Mouse (Mus musculus): ENCODE data around the gene Gm17018. TPM values are rescaled to one million over a fixed set of nuclear protein-coding genes. Genes with fewer than 3 reads are reported as not detected.

Gm17018 gene
- total and polyA plus RNA-seq, 3 experiments, result 6.1 to 22.4 (median 22.1) TPM

GRCm38 (mm10) chr19:45554136-45554535 is 6.3 kb upstream of the Gm17018 start:
- TF ChIP-seq CTCF (IDR thresholded peaks at IDR 0.05), result no peak
- TF ChIP-seq POLR2A (IDR thresholded peaks at IDR 0.05; ENCODE audit: insufficient read depth, low read depth, low read length), result no peak
- TF ChIP-seq EP300 (IDR thresholded peaks at IDR 0.05; ENCODE audit: insufficient read depth, low read depth, low read length), result no peak
- Histone ChIP-seq H3K27ac (no peak overlapping the region), H3K4me1 (ENCODE audit: control insufficient read depth, insufficient read depth, low read length) (no peaks in the 10 kb centered on the region), H3K27me3 (ENCODE audit: control insufficient read depth, insufficient read depth, low read length) (no peaks in the 10 kb centered on the region), H3K9ac (ENCODE audit: low read depth, low read length) (no peak overlapping the region), H3K4me3 (no peak overlapping the region), H3K79me2 (replicated peaks; ENCODE audit: control insufficient read depth, insufficient read depth, low read length) (no peaks in the 10 kb centered on the region), H3K36me3 (ENCODE audit: control insufficient read depth, insufficient read depth, low read length) (no peaks in the 10 kb centered on the region)
- no peak for DNase-seq
- intact Hi-C loops (cut with DNase I), result no loop called here
- 95% methylated on average over 11 of the region's 11 CpGs for WGBS

GRCm38 (mm10) chr19:45565925-45566715 is 5.7 kb downstream of the Gm17018 start:
- no peaks in the 10 kb centered on the region for H3K4me1 ChIP-seq (ENCODE audit: control insufficient read depth, insufficient read depth, low read length)
- intact Hi-C loops (cut with DNase I), result no loop called here
- no peak overlapping the region for H3K27ac ChIP-seq
- H3K4me3 ChIP-seq, result no peak overlapping the region
- TF ChIP-seq EP300 (IDR thresholded peaks at IDR 0.05; ENCODE audit: insufficient read depth, low read depth, low read length) (no peak), POLR2A (IDR thresholded peaks at IDR 0.05; ENCODE audit: insufficient read depth, low read depth, low read length) (no peak), CTCF (IDR thresholded peaks at IDR 0.05) (no peak)
- no peaks in the 10 kb centered on the region for H3K27me3 ChIP-seq (ENCODE audit: control insufficient read depth, insufficient read depth, low read length)
- DNase-seq, result no peak
- no peak overlapping the region for H3K9ac ChIP-seq (ENCODE audit: low read depth, low read length)
- H3K36me3 ChIP-seq (ENCODE audit: control insufficient read depth, insufficient read depth, low read length), result no peaks in the 10 kb centered on the region
- no peaks in the 10 kb centered on the region for H3K79me2 ChIP-seq (replicated peaks; ENCODE audit: control insufficient read depth, insufficient read depth, low read length)
- 53% methylated on average over 15 of the region's 15 CpGs for WGBS

GRCm38 (mm10) chr19:45567367-45567766 is 7.0 kb downstream of the Gm17018 start:
- Histone ChIP-seq H3K9ac (ENCODE audit: low read depth, low read length) (no peak overlapping the region), H3K27me3 (ENCODE audit: control insufficient read depth, insufficient read depth, low read length) (no peaks in the 10 kb centered on the region), H3K27ac (no peak overlapping the region), H3K36me3 (ENCODE audit: control insufficient read depth, insufficient read depth, low read length) (no peaks in the 10 kb centered on the region), H3K4me3 (no peak overlapping the region), H3K4me1 (ENCODE audit: control insufficient read depth, insufficient read depth, low read length) (no peaks in the 10 kb centered on the region), H3K79me2 (replicated peaks; ENCODE audit: control insufficient read depth, insufficient read depth, low read length) (no peaks in the 10 kb centered on the region)
- TF ChIP-seq CTCF (IDR thresholded peaks at IDR 0.05) (no peak), EP300 (IDR thresholded peaks at IDR 0.05; ENCODE audit: insufficient read depth, low read depth, low read length) (no peak)
- intact Hi-C loops (cut with DNase I), result no loop called here
- WGBS, result 82% methylated on average over 14 of the region's 14 CpGs
- DNase-seq, result no peak

- Histone ChIP-seq H3K4me3 (no peak overlapping the region), H3K27me3 (ENCODE audit: control insufficient read depth, insufficient read depth, low read length) (no peaks in the 10 kb centered on the region), H3K36me3 (ENCODE audit: control insufficient read depth, insufficient read depth, low read length) (no peaks in the 10 kb centered on the region), H3K27ac (no peak overlapping the region), H3K9ac (ENCODE audit: low read depth, low read length) (no peak overlapping the region), H3K4me1 (ENCODE audit: control insufficient read depth, insufficient read depth, low read length) (peaks cover 4% of the 10 kb centered on the region), H3K79me2 (replicated peaks; ENCODE audit: control insufficient read depth, insufficient read depth, low read length) (no peaks in the 10 kb centered on the region)
- DNase-seq, result no peak
- intact Hi-C loops (cut with DNase I), result loop anchor here (1.0 kb wide), 1 partner anchor 173 kb away; no protein-coding TSS in a partner anchor
- no peak for TF ChIP-seq POLR2A (IDR thresholded peaks at IDR 0.05; ENCODE audit: insufficient read depth, low read depth, low read length)
- TF ChIP-seq EP300 (IDR thresholded peaks at IDR 0.05; ENCODE audit: insufficient read depth, low read depth, low read length), result no peak
- no peak for TF ChIP-seq CTCF (IDR thresholded peaks at IDR 0.05)
- 85% methylated on average over 6 of the region's 6 CpGs for WGBS
Measured at GRCm38 (mm10) chr19:45573033-45573432, 12.6 kb downstream of the Gm17018 start.

GRCm38 (mm10) chr19:45573861-45574267 is 13.4 kb downstream of the Gm17018 start:
- Histone ChIP-seq H3K79me2 (replicated peaks; ENCODE audit: control insufficient read depth, insufficient read depth, low read length) (no peaks in the 10 kb centered on the region), H3K27ac (no peak overlapping the region), H3K27me3 (ENCODE audit: control insufficient read depth, insufficient read depth, low read length) (no peaks in the 10 kb centered on the region), H3K9ac (ENCODE audit: low read depth, low read length) (no peak overlapping the region), H3K36me3 (ENCODE audit: control insufficient read depth, insufficient read depth, low read length) (no peaks in the 10 kb centered on the region), H3K4me1 (ENCODE audit: control insufficient read depth, insufficient read depth, low read length) (peaks cover 4% of the 10 kb centered on the region), H3K4me3 (no peak overlapping the region)
- peak; percentile 78 for DNase-seq
- WGBS, result 17% methylated on average over 6 of the region's 6 CpGs
- intact Hi-C loops (cut with DNase I), result loop anchor here (1.0 kb wide), 1 partner anchor 172 kb away; no protein-coding TSS in a partner anchor
- TF ChIP-seq EP300 (IDR thresholded peaks at IDR 0.05; ENCODE audit: insufficient read depth, low read depth, low read length), result peak; percentile 86; the same call in 1 of the 2 replicates
- no peak for TF ChIP-seq POLR2A (IDR thresholded peaks at IDR 0.05; ENCODE audit: insufficient read depth, low read depth, low read length)
- peak; percentile 92 for TF ChIP-seq CTCF (IDR thresholded peaks at IDR 0.05)

- Histone ChIP-seq H3K27me3 (ENCODE audit: control insufficient read depth, insufficient read depth, low read length) (no peaks in the 10 kb centered on the region), H3K9ac (ENCODE audit: low read depth, low read length) (no peak overlapping the region), H3K36me3 (ENCODE audit: control insufficient read depth, insufficient read depth, low read length) (no peaks in the 10 kb centered on the region), H3K79me2 (replicated peaks; ENCODE audit: control insufficient read depth, insufficient read depth, low read length) (no peaks in the 10 kb centered on the region), H3K4me3 (no peak overlapping the region), H3K4me1 (ENCODE audit: control insufficient read depth, insufficient read depth, low read length) (peaks cover 4% of the 10 kb centered on the region), H3K27ac (no peak overlapping the region)
- intact Hi-C loops (cut with DNase I), result no loop called here
- TF ChIP-seq POLR2A (IDR thresholded peaks at IDR 0.05; ENCODE audit: insufficient read depth, low read depth, low read length) (no peak), CTCF (IDR thresholded peaks at IDR 0.05) (no peak), EP300 (IDR thresholded peaks at IDR 0.05; ENCODE audit: insufficient read depth, low read depth, low read length) (no peak)
- 38% methylated on average over 7 of the region's 7 CpGs for WGBS
- no peak for DNase-seq
Measured at GRCm38 (mm10) chr19:45574339-45574898, 14.0 kb downstream of the Gm17018 start.

Measured in heart, adult 2 months (tissue).